Mouse (Mus musculus) thymus, postnatal 0 days (tissue): ENCODE measurements around the gene Tmem274. TPM values are rescaled to one million over a fixed set of nuclear protein-coding genes. Genes with fewer than 3 reads are reported as not detected.
"Not testable (repeated sequence)": the region's sequence is repeated elsewhere in the genome, so short reads cannot be mapped to it uniquely, and the experiment has no call there.

Source experiments
- DNase-seq: peaks from one replicate; pipeline ENCODE4 v3.0.0-alpha.2; 2015; ENCODE audit warnings: low spot score
- polyA plus RNA-seq: library from polyadenylated mRNA; unstranded; fragments of >200 nt; fragmentation: Nextera tagmentation; extraction: Ambion mirVana; gene quantifications from 2 replicates; pipeline ENCODE4 v1.2.1, GENCODE M21; 2015

Tmem274 gene
- 0.31 TPM in 1 of 2 replicates, not detected in the other for polyA plus RNA-seq

- no peak for DNase-seq
These were observed at the start of gene Tmem274 for GRCm38 (mm10) chr4:149477078-149477477. Gene Tmem274, plus strand, starts transcription at chr4:149477378.

- DNase-seq = no peak
These were observed 47.6 kb upstream of the Tmem274 start for GRCm38 (mm10) chr4:149429592-149429991.

- DNase-seq = not testable (repeated sequence)
These were observed 45.3 kb upstream of the Tmem274 start for GRCm38 (mm10) chr4:149431887-149432286.

GRCm38 (mm10) chr4:149440576-149440975 lies 36.6 kb upstream of the Tmem274 start:
- no peak for DNase-seq

GRCm38 (mm10) chr4:149442436-149442835 lies 34.7 kb upstream of the Tmem274 start:
- no peak for DNase-seq

- DNase-seq = no peak
These were observed 32.7 kb upstream of the Tmem274 start for GRCm38 (mm10) chr4:149444465-149444864.

GRCm38 (mm10) chr4:149444964-149445701 lies 32.0 kb upstream of the Tmem274 start:
- DNase-seq = peak; percentile 94

GRCm38 (mm10) chr4:149445868-149446267 lies 31.3 kb upstream of the Tmem274 start:
- peak; percentile 41 for DNase-seq

- DNase-seq = no peak
These were observed 30.9 kb upstream of the Tmem274 start for GRCm38 (mm10) chr4:149446309-149446708.

- no peak for DNase-seq
These were observed 26.5 kb upstream of the Tmem274 start for GRCm38 (mm10) chr4:149450636-149451035.

- DNase-seq = peak; percentile 75
These were observed 23.5 kb upstream of the Tmem274 start for GRCm38 (mm10) chr4:149453656-149454055.

- DNase-seq = no peak
These were observed 22.9 kb upstream of the Tmem274 start for GRCm38 (mm10) chr4:149454263-149454662.

- no peak for DNase-seq
These were observed 22.3 kb upstream of the Tmem274 start, which contains the start of gene Rbp7 for GRCm38 (mm10) chr4:149454879-149455278. Gene Rbp7, minus strand, starts transcription at chr4:149454978.

- DNase-seq = not testable (repeated sequence)
These were observed 20.0 kb upstream of the Tmem274 start for GRCm38 (mm10) chr4:149457163-149457562.

- DNase-seq = no peak
These were observed 19.2 kb upstream of the Tmem274 start for GRCm38 (mm10) chr4:149457831-149458430.

GRCm38 (mm10) chr4:149458526-149458925 lies 18.7 kb upstream of the Tmem274 start:
- no peak for DNase-seq

- no peak for DNase-seq
These were observed 17.8 kb upstream of the Tmem274 start for GRCm38 (mm10) chr4:149459425-149459824.

- not testable (repeated sequence) for DNase-seq
These were observed 16.7 kb upstream of the Tmem274 start for GRCm38 (mm10) chr4:149460475-149460874.

- peak; percentile 40 for DNase-seq
These were observed 15.4 kb upstream of the Tmem274 start for GRCm38 (mm10) chr4:149461579-149462304.

- DNase-seq = no peak
These were observed 14.7 kb upstream of the Tmem274 start for GRCm38 (mm10) chr4:149462305-149462971.

GRCm38 (mm10) chr4:149463435-149463950 lies 13.7 kb upstream of the Tmem274 start:
- no peak for DNase-seq
